Mouse (Mus musculus) ES-CJ7 (cell line): ENCODE measurements around the gene Gm11027.
"Not testable (repeated sequence)": the region's sequence is repeated elsewhere in the genome, so short reads cannot be mapped to it uniquely, and the experiment has no call there.

ENCODE experiments used
- DNase-seq: peaks from one replicate; pipeline ENCODE4 v3.0.0; 2011; ENCODE audit warnings: low read depth, low spot score

Gm11027 gene

DNA sequence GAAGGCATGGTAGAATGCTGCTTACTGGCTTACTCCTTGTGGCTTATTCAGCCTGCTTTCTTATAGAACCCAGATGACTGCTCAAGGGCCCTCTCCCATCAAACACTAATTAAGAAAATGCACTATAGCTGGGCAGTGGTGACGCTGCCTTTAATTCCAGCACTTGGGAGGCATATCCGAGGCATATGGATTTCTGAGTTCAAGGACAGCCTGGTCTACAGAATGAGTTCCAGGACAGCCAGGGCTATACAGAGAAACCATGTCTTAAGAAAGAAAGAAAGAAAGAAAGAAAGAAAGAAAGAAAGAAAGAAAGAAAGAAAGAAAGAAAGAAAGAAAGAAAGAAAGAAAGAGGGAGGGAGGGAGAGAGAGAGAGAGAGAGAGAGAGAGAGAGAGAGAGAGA, at the start of gene Gm11027:
Gm11027 (plus strand) TSS at position 301 of the 400 bp plus-strand sequence.
- DNase-seq = not testable (repeated sequence)

DNA sequence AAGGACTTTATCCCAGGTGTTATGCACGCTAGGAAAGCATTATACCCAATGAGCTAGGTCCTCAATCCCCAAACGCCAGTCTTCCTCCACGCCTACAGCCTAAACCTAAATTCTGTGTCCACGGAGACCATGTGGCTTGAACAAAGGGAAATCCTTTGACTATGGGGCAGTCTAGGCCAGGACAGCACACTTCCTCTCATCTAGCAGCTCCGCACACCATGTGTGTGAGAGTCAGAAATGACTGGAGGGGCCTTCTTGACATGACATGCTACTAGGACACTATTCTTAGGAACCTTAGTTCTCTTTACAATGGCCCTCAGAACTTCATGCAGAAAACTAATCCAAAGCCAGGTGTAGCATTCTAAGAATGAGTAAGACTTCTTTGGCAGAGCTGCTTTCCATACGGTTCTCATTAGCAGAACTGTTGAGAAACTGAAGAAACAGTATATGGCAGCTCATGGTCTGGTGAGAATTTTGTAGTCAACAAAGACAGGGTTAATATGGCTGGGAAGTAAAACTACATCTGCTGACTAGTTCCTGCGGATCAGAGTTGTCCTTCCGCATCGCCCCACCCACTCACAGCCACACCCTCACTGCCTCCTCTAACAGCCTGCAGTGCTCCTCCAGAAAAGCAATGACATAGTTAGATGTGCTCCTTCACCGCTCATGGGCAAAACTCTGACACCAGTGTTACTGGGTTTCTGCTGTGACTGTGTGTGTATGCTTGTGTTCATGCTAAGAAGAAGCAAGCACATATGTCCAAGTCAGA, 48.7 kb upstream of the Gm11027 start:
- no peak for DNase-seq

- no peak for DNase-seq
Measured at GRCm38 (mm10) chr12:116229451-116229850, 45.7 kb upstream of the Gm11027 start.

DNA sequence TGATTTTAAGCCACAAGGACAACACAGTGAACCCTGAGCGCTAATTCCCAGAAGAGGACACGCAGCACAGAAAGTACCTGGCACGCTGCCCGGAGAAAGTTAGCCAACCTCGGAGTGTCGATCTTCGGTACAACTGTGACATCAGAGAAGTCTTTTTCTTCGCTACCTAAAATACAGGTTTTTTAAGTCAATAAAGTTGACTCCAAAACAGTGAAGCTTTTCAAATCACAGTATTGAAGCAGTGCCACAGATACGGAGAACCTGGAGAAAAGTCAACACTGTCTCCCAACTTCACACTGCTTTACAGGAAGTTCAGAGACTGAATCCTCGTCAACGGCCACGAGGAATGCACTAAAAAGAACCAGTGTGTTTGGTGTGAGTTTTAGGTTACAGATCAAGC, 43.6 kb upstream of the Gm11027 start:
- no peak for DNase-seq

GRCm38 (mm10) chr12:116232061-116232460, 43.1 kb upstream of the Gm11027 start:
- no peak for DNase-seq

GRCm38 (mm10) chr12:116235356-116235755, 39.8 kb upstream of the Gm11027 start:
- peak; percentile 25 for DNase-seq

DNA sequence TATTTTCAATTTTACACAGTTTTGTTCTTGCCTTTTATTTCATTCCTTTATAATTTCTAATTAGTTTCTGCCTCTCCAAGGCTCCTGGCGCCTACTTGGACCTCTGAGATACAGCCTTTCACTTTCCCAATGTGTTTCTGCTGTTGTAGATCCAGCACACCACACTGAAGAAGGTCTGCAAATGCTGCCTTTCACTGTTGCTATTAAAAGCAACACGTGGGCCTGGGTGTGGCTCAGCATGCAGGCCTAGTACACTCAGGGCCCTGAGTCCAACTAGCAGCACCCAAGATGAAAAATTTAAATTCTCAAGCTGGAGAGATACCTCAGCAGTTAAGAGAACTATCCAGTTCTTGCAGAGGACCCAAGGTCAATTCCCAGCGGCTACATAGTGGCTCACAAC, 38.5 kb upstream of the Gm11027 start:
- DNase-seq = no peak

DNA sequence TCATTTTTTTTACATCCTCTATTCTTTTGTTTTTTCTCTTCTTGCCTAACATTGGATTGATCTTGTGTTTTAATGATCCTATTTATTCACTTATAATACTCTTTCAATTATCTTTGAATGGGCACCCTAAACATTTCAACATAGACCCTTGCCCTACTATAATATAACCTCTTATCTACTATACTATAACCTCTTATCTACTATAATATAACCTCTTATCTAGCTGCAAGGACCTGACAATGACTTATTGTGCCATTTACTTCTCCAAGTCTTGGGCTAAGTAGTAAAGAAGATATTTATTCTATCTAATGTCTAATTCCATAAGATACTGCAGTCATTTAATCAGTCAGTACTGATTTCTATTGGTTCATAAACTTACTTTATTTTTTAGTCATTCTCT, 36.8 kb upstream of the Gm11027 start:
- DNase-seq = no peak

- no peak for DNase-seq
Measured at GRCm38 (mm10) chr12:116238803-116239202, 36.4 kb upstream of the Gm11027 start.

DNA sequence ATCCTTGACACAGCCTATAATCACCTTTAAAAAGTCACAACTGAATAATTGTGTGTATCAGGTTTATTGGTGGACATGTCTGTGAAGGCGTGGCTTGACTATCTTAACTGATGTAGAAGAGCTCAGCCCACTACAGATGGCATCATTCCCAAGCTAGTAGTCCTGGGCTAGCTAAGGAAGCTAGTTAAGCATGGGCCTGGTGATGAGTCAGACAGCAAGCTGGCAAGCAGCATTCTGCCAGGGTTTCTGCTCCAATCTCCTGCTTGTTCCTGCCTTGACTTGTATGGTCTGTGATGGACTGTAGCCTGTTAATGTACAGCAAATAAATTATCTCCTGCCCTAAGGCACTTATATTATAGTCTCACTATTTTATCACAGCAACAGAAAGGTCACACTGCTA, 30.6 kb upstream of the Gm11027 start:
- DNase-seq = no peak

GRCm38 (mm10) chr12:116254652-116255051, 20.5 kb upstream of the Gm11027 start:
- no peak for DNase-seq

DNA sequence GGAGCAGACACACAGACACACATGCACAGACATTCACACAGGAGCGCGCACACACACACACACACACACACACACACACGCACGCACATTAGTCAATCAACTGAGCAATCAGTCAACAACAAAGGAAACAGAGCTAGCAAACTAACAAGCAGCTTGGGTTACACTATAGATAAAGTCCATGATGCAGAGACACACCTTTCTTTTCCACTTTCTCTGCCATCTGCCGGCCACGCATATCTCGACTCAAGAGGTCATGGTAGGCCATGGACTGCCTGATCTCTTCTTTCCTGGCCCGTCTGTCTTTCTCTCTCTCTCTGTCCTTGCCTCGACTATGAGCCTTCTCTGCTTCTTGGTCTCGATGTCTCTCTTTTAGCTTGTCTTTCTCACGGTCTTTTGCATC, 19.6 kb upstream of the Gm11027 start:
- no peak for DNase-seq

DNA sequence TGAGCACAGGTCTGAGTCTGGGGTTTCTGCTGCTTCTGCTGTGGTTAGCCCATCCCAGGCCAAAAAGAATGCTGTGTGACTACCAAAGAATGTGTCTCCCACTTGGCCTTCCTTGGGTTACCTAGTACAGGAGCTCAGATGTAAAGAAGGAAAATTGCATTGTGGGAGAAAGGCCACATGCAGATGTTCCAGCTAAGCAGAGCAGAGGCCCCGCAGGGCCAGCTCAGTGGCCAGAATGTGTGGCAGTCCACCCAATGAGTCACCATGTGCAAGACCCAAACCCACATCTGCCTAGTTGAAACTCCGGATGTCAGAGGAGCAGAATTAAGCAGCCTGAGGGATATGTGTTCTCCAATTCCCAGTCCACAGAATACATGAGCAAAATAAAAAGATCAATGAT, 16.9 kb upstream of the Gm11027 start:
- DNase-seq = no peak

DNA sequence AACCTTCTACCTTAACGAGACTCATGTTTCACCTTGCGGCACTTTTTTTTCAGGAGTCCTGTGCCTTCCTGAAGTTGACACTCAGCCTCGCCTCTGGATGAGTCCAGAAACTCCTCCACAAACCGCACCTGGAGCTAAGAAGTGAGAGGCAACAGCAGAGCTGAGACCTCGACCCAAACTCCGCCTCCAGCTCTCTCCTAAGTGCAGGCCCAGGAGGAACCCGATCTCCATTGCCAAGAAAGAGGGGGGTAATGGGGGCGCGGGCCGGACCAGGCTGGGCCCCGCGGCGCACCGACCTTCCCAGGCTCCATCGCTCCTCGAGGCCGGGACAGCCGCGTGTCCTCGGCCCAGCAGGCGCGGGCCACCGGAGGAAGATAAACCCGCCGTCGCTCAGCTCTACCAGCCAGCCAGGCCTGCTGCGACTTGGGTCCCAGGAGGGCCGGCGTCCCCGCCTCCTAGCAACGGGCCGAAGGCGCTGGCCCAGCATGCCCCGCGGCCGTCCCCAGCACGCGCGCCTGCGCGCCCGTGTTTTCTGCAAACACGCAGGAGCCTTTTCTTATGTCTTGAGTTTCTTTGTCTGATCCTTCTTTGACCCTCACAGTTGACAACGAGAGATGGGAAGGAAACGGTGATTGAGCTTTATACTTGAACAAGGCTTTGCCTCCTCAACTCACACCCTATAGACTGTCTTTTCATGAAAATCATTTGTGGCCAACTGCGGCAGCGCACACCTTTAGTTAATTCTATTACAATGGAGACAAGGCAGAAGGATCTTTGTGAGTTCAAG, 12.4 kb upstream of the Gm11027 start, which contains the start of gene Wdr60:
Wdr60 (minus strand) TSS at position 468 of the 787 bp plus-strand sequence.
- peak; percentile 86 for DNase-seq

DNA sequence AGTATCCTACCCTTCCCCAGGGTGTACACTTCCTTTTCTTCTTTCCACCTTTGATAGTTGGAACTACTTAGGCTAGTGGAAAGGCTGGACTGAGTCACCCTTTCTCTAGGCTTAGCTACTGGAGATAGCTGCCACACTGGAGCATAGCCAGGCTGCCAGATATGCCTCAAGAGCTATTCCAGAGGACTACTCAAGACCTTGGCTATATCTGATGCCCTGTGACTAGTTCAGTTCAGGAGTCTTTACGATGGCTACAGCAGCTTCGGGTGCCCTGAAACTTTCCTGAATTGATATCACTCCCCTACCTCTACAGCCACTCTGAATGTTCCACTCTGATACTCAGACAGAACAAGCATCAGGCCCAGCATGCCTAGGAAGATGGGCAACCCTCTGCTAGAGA, 10.4 kb upstream of the Gm11027 start:
- no peak for DNase-seq

- DNase-seq = no peak
Measured at GRCm38 (mm10) chr12:116265275-116265674, 9.9 kb upstream of the Gm11027 start.

DNA sequence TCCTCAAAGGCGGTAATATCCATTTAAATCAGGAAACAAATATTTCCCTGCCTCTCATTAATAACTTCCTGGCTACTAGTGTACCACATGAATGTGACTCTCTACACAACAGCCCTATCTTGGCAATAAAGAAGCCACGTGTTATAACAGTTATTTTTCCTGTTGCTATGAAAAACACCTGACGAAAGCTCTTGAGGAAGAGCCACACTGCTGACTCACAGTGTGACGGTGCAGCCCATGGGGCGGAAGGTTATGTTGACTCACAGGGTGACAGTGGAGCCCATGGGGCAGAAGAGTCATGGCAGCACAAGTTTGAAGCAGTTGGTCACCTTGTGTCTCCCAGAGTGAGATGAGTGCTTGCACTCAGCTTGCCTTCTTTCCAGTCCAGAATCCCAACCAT, 5.7 kb upstream of the Gm11027 start:
- DNase-seq = no peak

- no peak for DNase-seq
Measured at GRCm38 (mm10) chr12:116270538-116270937, 4.6 kb upstream of the Gm11027 start.

GRCm38 (mm10) chr12:116271071-116271470, 4.1 kb upstream of the Gm11027 start:
- no peak for DNase-seq

- no peak for DNase-seq
Measured at GRCm38 (mm10) chr12:116273733-116274132, 1.5 kb upstream of the Gm11027 start.

DNA sequence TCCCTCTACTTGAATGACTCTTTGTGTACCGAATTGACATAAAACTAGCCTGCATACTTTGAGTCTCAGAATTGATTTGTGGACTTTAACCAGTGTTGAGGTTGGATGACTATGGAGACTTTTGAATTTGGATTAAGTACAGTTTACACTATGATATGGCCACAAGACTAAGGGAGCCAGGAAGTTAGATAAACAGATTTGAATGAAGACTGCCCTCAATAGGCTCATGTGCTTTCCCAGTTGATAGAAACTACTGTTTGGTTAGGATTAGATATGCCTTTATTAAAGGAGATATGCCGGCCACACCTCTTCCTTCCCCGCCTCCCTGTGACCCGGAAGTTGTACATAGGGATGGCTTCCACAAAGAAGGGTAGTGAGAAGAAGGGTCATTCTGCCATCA, 445 bp downstream of the Gm11027 start:
- no peak for DNase-seq

- no peak for DNase-seq
Measured at GRCm38 (mm10) chr12:116276961-116277360, 1.8 kb downstream of the Gm11027 start.

GRCm38 (mm10) chr12:116278541-116278940, 3.4 kb downstream of the Gm11027 start:
- no peak for DNase-seq
